Mouse (Mus musculus) CD8-positive naive resting alpha-beta T cell, adult 2 months (primary cell): Measurements from ENCODE around the gene Adora1.

Source experiments
- DNase-seq, 2 experiments: peaks; one replicate each; pipeline ENCODE4 v3.0.0; 2022; ENCODE audit warnings: low read depth in 2 of 2, low spot score in 2 of 2

The Adora1 gene

DNA sequence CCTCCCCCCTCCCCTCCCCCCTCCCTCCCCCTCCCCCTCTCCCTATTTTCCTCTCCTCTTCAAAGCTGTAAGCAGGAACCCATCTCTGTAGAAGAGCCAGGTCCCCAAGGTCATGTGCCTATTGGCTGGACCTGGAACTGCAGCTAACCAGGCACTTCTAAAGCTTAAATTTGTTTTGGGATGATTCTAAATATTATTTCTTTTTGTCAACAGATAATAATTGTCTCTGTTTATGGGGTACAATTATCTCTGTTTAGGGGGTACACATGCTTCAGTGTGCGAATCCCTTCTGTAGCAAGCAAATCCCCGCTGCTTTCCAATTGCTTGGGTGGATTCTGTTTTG is 18.6 kb downstream of the Adora1 start:
- DNase-seq: no peak

DNA sequence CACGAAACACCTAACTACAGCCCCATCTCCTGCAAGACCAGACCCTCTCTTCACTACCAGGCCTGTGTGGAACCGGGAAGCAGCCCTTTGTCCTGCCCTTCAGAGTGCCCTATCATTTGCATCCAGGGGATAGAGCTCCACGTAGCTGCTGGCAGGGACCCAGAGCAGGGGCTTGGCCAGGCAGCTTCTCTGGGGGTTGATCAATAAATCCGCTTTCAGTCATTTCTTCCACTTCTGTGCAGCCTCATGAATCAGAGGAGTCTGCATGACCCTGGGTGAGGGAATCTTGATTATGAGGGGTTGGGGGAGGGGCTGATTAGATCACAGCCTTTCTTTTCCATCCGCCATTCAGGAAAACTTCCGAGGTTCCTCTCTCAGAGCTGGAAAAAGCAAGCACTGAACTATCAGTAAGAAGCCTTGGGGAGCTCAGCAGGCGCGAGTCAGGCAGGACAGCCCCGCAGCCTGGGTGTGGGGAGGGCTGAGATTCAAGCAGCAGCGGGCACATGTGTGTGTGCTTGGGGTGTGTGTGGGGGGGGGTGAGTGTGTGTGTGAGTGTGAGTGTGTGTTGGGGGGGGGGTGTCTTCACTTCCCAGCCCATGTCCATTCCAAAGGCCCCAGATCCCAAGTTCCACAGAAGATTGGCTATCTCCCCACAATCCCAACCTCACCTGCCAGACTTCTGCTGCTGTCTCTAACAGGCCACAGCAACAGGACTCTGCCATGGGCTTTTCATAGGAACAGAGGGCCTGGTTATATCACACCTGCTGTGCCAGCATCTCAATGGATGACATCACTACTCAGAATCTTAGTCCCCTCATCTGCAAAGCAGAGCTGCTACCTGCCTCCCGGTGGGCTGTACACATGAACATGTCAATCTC is 19.2 kb downstream of the Adora1 start:
- no peak for DNase-seq

DNA sequence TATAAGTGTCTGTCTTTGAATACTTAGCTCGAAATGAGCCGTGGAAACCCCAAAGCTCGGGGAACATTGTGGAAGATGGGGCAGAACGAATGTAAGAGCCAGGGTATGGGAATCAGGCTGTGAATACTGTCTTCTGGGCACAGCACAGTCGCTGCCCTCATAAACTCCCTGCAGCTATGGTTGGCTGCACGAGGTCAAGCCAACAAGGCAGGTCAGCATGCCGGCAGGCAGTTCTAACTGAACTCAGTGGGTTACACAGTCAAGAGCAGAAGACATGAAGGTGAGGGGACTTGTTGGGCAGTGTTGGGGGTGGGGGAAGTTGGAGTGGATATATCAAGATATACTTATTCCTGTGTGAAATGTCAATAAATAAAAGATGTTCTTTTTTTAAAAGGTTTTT is 20.2 kb downstream of the Adora1 start:
- no peak for DNase-seq

DNA sequence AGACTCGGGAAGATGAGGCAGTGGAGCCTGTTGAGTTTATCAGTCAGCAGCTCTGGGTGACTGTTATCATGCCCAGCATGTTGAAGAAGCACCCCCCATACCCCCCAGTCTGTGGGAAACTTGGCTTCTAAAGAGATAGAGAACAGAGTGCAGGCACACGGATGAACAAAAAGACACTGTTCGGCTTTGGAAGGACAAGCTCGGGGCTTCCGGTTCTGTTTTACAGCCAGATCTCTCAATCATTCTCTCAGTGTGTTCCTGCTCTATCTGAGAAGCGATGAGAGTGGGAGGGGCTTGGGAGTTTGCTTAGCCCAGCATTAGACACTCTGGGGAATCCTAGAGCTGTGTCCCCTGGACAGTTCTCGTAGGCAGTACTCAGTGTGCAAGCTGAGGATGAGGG is 21.8 kb downstream of the Adora1 start:
- DNase-seq: no peak

DNA sequence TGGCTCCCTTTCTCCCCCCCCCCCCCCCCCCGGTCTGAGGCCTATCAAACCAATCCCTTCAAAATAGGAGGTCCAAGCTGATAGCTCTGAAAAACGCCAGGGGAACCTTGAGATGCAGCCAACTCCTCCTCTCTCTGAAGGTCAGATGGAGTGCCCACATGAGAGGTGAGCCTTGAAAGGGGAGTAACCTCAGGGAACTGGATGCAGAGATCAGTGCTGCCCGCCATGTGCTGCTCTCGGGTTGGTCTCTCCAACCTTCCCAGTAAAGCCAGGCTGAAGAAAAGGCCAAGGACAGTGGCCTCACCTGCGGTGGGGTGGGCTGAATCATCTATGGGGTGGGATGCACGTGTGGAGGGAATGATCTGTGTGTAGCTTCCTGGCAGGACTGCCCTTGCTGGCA is 22.9 kb downstream of the Adora1 start:
- no peak for DNase-seq

DNA sequence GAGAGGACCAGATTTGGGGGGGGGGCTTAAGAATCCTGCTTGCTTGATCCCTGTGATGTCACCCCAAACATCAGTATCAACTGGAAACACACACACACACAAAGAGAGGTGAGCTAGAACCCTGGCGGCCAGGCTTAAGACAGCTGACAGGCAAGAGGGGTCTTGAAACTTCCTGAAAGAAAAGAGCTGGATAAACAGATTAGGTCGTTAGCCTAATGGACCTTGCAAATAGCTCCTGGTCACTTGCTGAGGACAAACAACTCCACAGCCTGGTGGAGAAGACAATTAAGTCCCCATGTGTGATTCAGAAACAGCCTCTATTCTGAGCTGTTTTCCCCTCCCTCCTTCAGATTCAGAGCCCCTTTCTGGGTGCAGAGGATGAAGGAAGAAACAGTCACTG is 23.6 kb downstream of the Adora1 start:
- no peak for DNase-seq

DNA sequence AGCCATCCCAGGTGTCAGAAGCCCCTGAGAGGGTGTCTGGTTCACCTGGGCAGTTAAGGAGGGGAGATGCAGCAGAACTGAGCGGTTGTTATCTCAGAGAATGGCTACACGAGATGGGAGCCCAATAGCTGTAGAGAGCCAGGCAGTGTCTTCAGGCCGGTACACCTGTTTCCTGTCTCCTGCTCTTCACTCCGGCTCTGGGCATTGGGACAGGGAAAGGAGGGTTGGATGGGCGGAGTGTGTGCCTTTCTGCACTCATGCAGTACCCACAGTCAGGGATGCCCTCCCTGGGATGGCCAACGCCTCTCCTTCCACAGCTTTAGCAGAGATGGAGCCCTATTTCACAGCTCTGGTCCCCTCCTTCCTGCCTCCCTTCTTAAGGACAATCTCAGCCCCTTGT is 24.2 kb downstream of the Adora1 start:
- DNase-seq: no peak

DNA sequence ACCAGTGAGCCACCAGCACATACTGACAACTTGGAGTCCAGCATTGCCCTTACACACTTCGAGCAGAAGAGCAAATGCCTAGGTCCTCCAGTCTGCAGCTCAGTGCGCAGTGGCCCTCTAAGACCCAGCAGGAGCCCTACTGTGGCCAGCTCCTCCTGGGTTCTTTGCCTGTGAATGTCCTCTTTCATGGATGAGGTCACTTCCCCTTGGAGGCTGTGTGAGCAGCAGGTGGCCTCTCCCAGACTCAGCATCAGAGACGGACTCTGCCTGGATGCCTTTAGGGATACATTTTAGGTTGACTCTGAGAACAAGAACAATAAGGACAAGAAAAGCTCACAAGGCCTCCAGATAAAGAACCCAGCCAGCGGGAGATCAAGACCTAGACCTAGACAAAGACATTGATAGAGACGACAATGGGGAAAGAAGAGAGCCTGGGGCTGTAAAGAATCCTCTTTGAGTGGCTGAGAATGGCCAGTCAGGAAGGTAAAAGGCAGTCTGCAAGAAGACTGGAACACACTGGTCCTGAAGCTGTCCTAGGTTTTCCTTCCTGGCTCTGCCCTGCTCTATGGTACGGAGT is 25.0 kb downstream of the Adora1 start:
- DNase-seq: no peak

DNA sequence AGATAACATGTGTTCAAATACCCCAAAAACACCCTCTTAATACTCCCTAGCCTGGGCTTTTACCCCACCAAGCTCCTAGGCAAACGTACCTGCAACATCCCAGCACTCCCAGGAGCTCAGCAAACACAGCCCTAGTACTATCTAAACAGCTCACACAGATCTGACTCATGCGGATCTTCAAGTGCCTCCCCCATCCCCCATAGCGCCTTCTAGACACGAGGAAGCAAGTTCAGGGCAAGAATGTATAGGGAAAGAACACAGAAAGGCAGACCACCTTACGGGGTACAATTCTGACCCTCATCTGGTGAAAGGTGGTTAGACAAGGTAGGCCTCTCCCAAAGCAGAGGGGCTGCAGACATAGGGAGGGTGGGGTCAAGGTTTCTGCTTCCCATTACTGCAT is 29.1 kb downstream of the Adora1 start:
- DNase-seq: no peak

DNA sequence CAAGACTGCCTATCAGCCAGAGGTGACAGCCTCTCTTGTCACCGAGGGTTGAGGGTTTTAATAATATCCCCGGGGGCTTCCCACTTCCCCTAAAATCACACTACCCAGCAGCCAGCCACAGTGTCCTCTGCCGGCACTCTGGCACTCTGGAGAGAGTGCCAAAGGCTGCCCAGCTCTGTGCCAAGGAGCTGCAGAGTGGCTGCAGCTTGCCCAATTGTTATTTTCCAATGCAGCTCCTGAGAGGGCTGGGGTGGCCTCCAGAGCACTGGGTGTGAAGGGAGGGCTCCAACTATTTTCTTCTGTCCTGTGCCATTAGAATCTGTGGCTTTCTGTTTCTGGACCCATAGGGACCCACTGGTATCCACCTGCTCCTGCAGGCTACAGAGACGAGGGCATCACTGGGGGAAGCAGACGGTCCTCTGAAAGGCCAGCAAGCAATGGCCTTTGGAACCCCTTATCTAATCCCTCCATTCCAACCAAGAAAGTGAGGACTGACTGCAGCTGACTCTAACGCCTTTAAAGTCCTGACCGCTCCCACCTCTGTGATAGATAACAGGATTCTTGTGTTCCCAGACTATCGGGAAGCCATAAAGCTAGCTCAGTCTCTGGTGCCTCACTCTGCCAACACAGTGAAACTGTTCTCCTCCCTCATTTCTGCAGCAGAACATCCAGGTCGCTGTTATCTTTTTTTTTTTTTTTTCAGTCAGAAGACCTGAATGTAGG is 29.8 kb downstream of the Adora1 start:
- no peak for DNase-seq

DNA sequence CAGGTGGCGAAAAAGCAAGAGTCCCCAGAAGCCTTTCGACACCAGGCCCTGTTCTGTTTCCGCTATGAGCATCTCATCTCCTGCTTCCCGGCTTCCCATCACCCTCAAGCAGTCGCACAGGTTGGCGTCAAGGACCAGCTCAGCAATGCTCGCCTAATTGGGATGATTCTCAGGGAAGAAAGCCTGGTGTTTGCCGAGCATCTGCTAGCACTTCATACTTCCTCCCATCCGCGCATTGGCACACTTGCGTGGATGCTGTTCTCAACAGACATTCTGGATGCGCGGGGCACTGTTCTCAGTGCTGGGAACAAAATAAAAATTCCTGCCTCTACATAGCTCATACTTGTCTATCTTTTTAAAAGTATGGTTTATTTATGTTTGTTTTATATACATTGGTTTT is 31.0 kb downstream of the Adora1 start:
- DNase-seq: no peak

DNA sequence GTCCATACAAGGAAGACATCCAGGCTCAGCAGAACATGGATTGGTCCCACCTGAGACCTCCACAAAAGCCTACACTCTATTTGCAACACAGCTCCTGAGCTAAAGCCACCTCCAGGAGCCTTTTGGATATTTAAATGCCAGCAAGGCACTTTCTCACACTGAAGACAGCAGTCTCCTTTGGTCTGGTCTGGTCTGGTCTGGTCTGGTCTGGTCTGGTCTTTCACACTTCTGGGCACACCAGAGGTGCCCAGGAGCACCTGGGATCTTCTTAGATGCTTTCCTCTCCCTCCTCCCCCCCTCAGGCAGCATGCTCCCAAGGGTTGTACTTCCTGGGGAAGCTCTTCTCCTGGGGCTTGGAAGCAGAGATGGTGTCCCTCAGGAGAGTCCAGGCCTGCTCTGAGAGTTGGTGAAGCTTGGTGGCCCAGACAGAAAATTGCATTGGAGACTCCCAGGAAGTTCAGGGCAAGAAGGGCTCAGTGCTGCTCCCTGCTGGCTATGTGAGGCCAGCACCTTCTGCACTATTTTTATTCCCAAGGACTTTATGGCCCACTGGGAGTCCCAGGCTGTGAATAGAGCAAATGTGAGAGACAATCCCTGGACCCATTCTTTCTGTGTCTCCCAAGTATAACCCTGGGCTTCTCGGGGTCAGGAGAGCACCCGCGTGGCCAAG is 33.3 kb downstream of the Adora1 start:
- DNase-seq: no peak

DNA sequence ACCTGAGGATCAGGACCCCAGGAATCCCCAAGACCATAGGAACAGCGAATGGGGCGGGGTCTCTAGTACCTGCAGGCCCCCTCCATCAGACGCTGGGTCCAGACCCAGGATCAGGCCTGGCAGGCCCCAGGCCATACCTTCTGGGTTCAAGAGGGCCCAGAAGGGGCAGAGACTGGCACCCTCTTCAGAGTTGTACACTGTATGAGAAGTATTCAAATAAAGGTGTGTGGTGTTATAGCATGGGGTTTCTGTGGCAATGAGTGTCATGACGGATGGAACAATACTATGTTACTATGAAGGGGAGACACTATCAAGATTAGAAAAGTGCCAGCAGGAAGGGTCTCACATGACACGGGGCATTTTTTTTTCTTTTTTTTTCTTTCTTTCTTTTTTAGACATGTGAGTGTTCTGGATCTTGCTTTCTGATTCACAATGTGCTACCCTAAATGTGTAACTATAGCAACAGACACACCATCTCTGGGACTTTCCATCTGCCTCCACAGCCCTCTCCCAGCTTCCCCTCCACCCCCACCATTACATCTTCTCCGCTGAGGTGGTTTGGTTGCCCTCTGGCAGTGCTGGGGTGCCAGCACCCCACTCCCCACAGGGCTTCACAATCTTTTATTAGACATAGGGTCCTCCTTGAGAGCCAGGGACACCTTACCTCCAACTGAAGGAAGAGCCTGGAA is 34.1 kb downstream of the Adora1 start:
- no peak for DNase-seq

DNA sequence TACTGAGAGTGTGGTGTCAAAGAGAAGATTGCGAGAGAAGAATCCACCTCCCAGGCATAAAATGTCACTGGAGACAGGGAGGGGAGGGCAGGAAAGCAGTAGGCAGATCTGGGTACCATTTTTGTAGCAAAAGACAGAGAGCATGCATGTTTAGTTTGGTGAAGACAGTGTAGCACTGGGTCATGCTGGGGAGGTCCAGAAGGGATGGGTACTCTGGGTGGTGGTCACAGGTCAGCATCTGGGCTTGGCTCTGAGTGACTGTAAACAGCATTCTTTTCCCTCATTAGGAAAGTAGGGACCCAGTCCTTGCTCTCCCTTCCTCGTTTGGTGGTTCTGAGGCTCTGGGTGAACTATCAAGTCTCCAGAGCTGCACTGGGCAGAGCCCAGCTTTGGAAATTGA is 34.8 kb downstream of the Adora1 start:
- no peak for DNase-seq

DNA sequence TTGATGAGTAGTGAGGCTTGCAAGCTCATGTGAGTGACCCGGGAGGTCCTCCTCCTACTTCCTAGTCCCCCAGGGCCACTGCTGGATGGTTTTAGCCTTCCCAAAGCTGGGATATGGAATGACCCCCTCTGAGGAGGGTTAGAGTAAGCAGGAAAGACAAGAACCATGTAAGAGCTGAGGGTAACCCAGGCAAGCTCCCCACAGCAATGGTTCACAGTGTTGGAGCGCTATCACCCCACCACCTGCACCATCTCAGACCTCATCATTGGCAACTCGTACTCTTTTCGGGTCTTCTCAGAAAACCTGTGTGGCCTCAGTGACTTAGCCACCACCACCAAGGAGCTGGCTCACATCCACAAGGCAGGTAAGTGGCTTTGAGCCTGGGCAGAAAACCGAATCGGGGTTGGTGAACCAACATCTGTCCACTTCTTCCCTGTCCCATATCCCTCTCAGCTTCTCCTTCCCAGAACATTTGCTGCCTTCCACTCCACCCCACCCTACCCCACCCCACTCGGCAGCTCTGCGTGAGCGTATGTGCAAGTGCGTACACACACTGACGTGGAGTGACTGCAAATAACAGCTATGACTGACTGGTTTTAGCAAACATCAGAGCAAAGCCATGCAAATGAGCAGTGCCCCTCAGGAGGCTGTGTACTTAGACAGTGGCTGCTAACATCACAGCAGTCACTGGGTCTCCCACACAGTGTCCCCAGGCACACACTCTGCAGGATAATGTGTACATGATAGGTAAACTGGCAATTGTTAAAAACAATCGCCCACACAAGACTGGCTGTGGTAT is 36.8 kb downstream of the Adora1 start:
- DNase-seq: no peak

DNA sequence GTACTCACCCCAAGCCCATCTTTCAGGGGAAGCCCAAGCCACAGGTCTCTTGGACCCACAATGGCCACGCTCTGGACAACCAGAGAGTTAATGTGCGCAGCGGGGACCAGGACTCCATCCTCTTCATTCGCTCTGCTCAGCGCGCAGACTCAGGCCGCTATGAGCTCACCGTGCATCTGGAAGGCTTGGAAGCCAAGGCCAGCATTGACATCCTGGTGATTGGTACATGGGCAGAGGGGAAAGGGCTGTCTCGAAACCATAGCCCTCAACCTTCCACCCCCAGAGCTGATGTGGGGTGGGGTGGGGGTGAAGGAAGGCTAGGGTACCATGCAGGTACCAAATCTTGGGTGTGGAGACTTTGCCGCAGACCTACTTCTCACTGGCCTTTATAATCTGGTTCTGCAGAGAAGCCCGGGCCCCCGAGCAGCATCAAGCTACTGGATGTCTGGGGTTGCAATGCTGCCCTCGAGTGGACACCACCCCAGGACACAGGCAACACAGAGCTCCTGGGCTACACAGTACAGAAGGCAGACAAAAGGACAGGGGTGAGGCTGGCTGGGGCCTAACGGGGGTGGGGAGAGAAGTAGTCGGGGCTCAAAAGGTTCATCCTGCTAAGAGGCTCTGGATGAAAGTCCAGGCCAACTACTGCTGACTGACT is 37.8 kb downstream of the Adora1 start:
- no peak for DNase-seq

DNA sequence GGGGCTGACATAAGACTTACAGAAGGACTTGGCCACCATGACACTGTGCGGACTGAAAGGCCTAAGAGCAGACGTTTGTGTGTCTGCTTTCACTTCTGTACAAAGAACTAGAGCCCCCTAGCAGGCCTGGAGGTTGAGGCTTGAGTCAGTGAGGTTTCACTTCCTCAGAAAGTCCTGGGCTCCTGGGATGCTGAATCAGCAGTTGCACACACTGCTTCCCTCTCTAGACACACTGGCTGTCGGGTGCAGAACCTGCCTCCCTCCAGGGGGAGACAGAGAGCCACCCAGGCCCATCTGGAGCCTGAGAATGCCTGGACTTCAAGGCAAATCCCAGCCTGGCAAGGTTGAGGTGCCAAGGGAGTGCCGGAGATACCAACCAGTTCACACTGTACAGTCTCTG is 38.8 kb downstream of the Adora1 start:
- peak in 1 of 2 experiments; percentile 7 for DNase-seq

DNA sequence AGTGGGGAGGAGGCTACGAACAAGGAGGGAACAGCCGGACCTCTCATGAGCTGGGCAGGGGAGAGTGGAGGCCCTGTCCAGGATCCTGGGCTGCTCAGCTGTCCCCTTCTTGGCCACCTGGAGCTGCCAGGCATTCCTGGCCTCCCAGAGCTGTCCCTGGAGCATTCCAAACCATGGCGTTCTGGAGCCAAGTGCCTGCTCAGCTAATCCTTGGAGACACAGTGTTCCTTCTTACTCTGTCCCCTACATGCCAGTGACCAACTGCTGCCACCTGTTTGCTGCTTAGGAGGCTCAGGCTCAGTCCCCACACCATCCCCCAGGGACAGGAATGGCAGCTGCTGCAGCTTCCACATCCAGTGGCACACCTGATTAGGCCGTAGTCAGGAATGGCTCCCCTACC is 39.3 kb downstream of the Adora1 start:
- DNase-seq: no peak

DNA sequence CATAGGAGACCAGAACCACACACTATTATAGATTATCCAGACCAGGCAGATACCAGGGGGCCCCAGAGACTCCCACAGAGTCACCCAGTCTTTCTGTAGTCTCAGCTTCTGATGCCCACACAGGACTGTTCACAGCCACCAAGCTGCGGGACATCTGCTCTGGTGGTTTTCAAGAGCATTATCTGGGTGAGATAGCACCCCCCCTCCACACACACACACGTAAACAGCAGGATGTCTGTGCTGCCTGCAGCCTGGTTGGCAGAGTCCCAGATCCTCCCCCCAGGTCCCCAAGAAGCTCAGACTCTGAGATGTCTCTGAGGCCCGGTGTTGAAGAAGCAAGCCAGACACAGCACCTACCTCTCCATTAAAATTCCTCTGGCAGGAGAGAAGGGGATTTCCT is 39.7 kb downstream of the Adora1 start:
- DNase-seq: no peak

DNA sequence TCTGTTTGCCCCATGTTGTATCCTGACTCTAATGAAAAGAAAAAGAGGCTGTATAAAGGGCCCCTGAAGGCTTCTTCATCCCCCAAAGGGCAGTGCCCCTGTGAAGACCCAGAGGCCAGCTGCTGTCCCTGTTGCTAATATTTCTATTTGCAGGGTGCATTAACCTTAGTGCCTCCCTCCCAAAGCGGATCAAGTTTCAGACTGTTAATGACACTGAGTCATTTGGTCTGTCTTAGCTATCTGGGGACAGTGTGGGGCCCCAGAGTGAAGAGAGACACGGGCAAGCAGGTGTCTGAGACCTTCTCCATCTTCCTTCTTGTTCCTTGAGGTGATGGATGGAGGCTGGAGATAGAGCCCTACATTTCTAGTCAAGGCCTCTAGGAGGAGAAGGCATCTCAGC is 40.1 kb downstream of the Adora1 start:
- no peak for DNase-seq
